Mouse (Mus musculus) megakaryocyte, embryonic 14.5 days (primary cell): Measurements from ENCODE around the gene Serpini2.

Source experiments
- FLI1 ChIP-seq: IDR thresholded peaks from 2 replicates; pipeline ENCODE4 v1.6.1; 2012; ENCODE audit warnings: low read length, inconsistent platforms, mixed read lengths
- GATA1 ChIP-seq: IDR thresholded peaks from 3 replicates; pipeline ENCODE4 v1.6.1; 2012; ENCODE audit warnings: mixed read lengths, low read length, inconsistent platforms, borderline replicate concordance

GRCm38 (mm10) chr3:75275127-75275526 is 5.2 kb upstream of the Serpini2 start:
- TF ChIP-seq GATA1 (no peak), FLI1 (no peak)
